Comparison of ENCODE assay signal across 7 mouse cellular contexts in genomic region chr5:101904841-101905240, GRCm38 (mm10).
DNase-seq lines count a peak whose midpoint lies in the region; ATAC-seq lines count a peak whose summit lies in the region.
"Not testable (repeated sequence)": the region's sequence is repeated elsewhere in the genome, so short reads cannot be mapped to it uniquely, and the experiment has no call there.

No protein-coding gene starts in this region.

- peak; percentile 23 for DNase-seq in gastrocnemius, adult 18-20 months (ENCODE audit: low spot score)
- DNase-seq in heart, adult 11 months: peak; percentile 92
- peak; percentile 15 to 29 for DNase-seq in heart, adult 18-20 months
- peak; percentile 31 to 34 for DNase-seq in heart, postnatal 10 days
- peak; percentile 30 for DNase-seq in heart, postnatal 4 days
- DNase-seq in skeletal muscle tissue, adult 2 months (ENCODE audit: low read depth, low spot score): peak; percentile 28

- H3K4me3 ChIP-seq in hindbrain, embryonic 13.5 days: not testable (repeated sequence)

- WGBS in hindbrain, embryonic 13.5 days: 88% methylated on average over 4 of the region's 4 CpGs

- not testable (repeated sequence) for H3K4me1 ChIP-seq in hindbrain, embryonic 13.5 days (replicated peaks)

- H3K27me3 ChIP-seq in hindbrain, embryonic 13.5 days: not testable (repeated sequence)

- ATAC-seq in hindbrain, embryonic 13.5 days (ENCODE audit: low FRiP score): not testable (repeated sequence)

- 0 out of 2 replicates have a peak overlapping the region, but pooled peaks have one; percentile 2 for H3K27ac ChIP-seq in hindbrain, embryonic 13.5 days

- intact Hi-C loops in heart, postnatal 10 days (cut with DNase I): not testable (repeated sequence)

- not testable (repeated sequence) for H3K9me3 ChIP-seq in hindbrain, embryonic 13.5 days

- H3K9ac ChIP-seq in hindbrain, embryonic 13.5 days: not testable (repeated sequence)

- H3K4me2 ChIP-seq in hindbrain, embryonic 13.5 days: not testable (repeated sequence)

- H3K36me3 ChIP-seq in hindbrain, embryonic 13.5 days: peaks cover 92% of the 10 kb centered on the region

Comparison
In these comparisons a context has a peak if more than half of its experiments do, and no peak if none do; other contexts are left out.
1. DNase-seq: peak in every context shown above with its lines; median percentile 92 in heart, adult 11 months; 32 in heart, postnatal 10 days; 30 in heart, postnatal 4 days; 28 in skeletal muscle tissue, adult 2 months; 23 in gastrocnemius, adult 18-20 months; 22 in heart, adult 18-20 months.